Mouse (Mus musculus) myocyte (in vitro differentiated cells): ENCODE data around the gene Lrcol1.

Source experiments
- CEBPB ChIP-seq: IDR thresholded peaks from 2 replicates; pipeline ENCODE4 v1.6.1; 2011; ENCODE audit warnings: mild to moderate bottlenecking, moderate library complexity; ENCODE audit not compliant: poor library complexity, insufficient read depth, severe bottlenecking
- MAX ChIP-seq: IDR thresholded peaks from one replicate; pipeline ENCODE4 v1.6.1; 2011; ENCODE audit warnings: low read depth, mild to moderate bottlenecking, control low read depth
- POLR2A ChIP-seq: IDR thresholded peaks from one replicate; pipeline ENCODE4 v1.6.1; 2011; ENCODE audit warnings: low read depth, mild to moderate bottlenecking, control low read depth, moderate library complexity; ENCODE audit not compliant: insufficient read length
- SRF ChIP-seq: IDR thresholded peaks from one replicate; pipeline ENCODE4 v1.6.1; 2011; ENCODE audit warnings: low read depth; ENCODE audit not compliant: control insufficient read depth, insufficient read length
- TCF12 ChIP-seq: IDR thresholded peaks from one replicate; pipeline ENCODE4 v1.6.1; 2011; ENCODE audit warnings: mild to moderate bottlenecking, control low read depth; ENCODE audit not compliant: poor library complexity, insufficient read depth, severe bottlenecking

GRCm38 (mm10) chr5:110345553-110345952 is 1.0 kb downstream of the Lrcol1 start:
- TF ChIP-seq SRF, result no peak
- no peak for TF ChIP-seq CEBPB
- TF ChIP-seq POLR2A, result no peak
- no peak for TF ChIP-seq MAX
- no peak for TF ChIP-seq TCF12
